Mouse (Mus musculus): ENCODE measurements at regions not wholly inside any gene's neighbourhood (a gene's known extent, or its start where the extent isn't known, plus 50 kb on each side); places are given as distances from the start of the nearest gene placed in this dataset.

DNA sequence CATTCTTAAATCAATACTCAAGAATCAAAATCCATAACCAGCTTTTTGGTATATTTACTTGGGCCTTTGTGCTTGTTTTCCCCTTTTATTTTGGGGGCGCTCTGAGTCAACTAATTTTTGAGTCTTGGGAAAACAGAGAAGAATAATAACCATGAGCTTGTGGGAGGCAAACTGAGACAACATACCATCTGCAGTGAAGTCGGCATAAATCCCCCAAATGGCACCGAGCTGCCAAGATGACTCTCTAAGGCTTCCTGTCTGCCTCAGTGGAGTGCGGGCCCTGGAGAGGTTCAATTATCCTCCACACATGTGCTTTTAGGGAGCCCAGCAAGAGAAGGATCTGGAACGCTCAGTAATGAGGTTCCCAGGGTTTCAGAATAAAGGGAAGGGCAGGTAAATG is 333.1 kb downstream of the Fut8 start:
- TF ChIP-seq CTCF (IDR thresholded peaks at IDR 0.05; ENCODE audit: insufficient read depth, low read length) = no peak
- no peak for TF ChIP-seq POLR2A (IDR thresholded peaks at IDR 0.05; ENCODE audit: borderline replicate concordance, extremely low read depth, low read depth, low read length)

Data from lung, adult 2 months (tissue).